Mouse (Mus musculus): ENCODE measurements at regions not wholly inside any gene's neighbourhood (a gene's known extent, or its start where the extent isn't known, plus 50 kb on each side); places are given as distances from the start of the nearest gene placed in this dataset.

- no peaks in the 10 kb centered on the region for H3K36me3 ChIP-seq (ENCODE audit: control insufficient read depth, insufficient read depth, low read length)
- ATAC-seq (ENCODE audit: low read depth), result no peak
- WGBS, result 66% methylated on average over 2 of the region's 2 CpGs
Measured at GRCm38 (mm10) chr7:136132976-136133375, 416.8 kb upstream of the Mki67 start.

GRCm38 (mm10) chr7:136136666-136137065 is 420.5 kb upstream of the Mki67 start:
- no peak overlapping the region for H3K27ac ChIP-seq (ENCODE audit: low read length)
- ATAC-seq (ENCODE audit: low read depth), result no peak
- no peak overlapping the region for H3K4me2 ChIP-seq (ENCODE audit: low read depth, low read length)
- no peak overlapping the region for H3K4me3 ChIP-seq (ENCODE audit: low read length)
- no peaks in the 10 kb centered on the region for H3K9me3 ChIP-seq (ENCODE audit: control insufficient read depth, low read length)
- 64% methylated on average over 1 of the region's 1 CpGs for WGBS
- no peaks in the 10 kb centered on the region for H3K27me3 ChIP-seq (ENCODE audit: control insufficient read depth, insufficient read depth, low read depth, low read length)
- no peaks in the 10 kb centered on the region for H3K4me1 ChIP-seq (replicated peaks; ENCODE audit: control insufficient read depth, insufficient read depth, low read length)
- H3K9ac ChIP-seq (ENCODE audit: low read length), result no peak overlapping the region
- no peaks in the 10 kb centered on the region for H3K36me3 ChIP-seq (ENCODE audit: control insufficient read depth, insufficient read depth, low read length)

More at GRCm38 (mm10) chr7:136132976-136133375, 416.8 kb upstream of the Mki67 start:
- H3K27ac ChIP-seq (ENCODE audit: low read length), result no peak overlapping the region
- H3K9ac ChIP-seq (ENCODE audit: low read length), result no peak overlapping the region
- H3K4me3 ChIP-seq (ENCODE audit: low read length), result no peak overlapping the region
- no peaks in the 10 kb centered on the region for H3K27me3 ChIP-seq (ENCODE audit: control insufficient read depth, insufficient read depth, low read depth, low read length)
- no peaks in the 10 kb centered on the region for H3K9me3 ChIP-seq (ENCODE audit: control insufficient read depth, low read length)
- no peak overlapping the region for H3K4me2 ChIP-seq (ENCODE audit: low read depth, low read length)
- no peaks in the 10 kb centered on the region for H3K4me1 ChIP-seq (replicated peaks; ENCODE audit: control insufficient read depth, insufficient read depth, low read length)

- H3K4me3 ChIP-seq (ENCODE audit: low read length), result no peak overlapping the region
- no peaks in the 10 kb centered on the region for H3K36me3 ChIP-seq (ENCODE audit: control insufficient read depth, insufficient read depth, low read length)
- ATAC-seq (ENCODE audit: low read depth), result no peak
- no peaks in the 10 kb centered on the region for H3K27me3 ChIP-seq (ENCODE audit: control insufficient read depth, insufficient read depth, low read depth, low read length)
- H3K9ac ChIP-seq (ENCODE audit: low read length), result no peak overlapping the region
- whole genome bisulfite sequencing, result 89% methylated on average over 2 of the region's 2 CpGs
- no peaks in the 10 kb centered on the region for H3K9me3 ChIP-seq (ENCODE audit: control insufficient read depth, low read length)
- H3K27ac ChIP-seq (ENCODE audit: low read length), result no peak overlapping the region
- no peaks in the 10 kb centered on the region for H3K4me1 ChIP-seq (replicated peaks; ENCODE audit: control insufficient read depth, insufficient read depth, low read length)
- no peak overlapping the region for H3K4me2 ChIP-seq (ENCODE audit: low read depth, low read length)
Measured at GRCm38 (mm10) chr7:136137341-136137740, 421.2 kb upstream of the Mki67 start.

DNA sequence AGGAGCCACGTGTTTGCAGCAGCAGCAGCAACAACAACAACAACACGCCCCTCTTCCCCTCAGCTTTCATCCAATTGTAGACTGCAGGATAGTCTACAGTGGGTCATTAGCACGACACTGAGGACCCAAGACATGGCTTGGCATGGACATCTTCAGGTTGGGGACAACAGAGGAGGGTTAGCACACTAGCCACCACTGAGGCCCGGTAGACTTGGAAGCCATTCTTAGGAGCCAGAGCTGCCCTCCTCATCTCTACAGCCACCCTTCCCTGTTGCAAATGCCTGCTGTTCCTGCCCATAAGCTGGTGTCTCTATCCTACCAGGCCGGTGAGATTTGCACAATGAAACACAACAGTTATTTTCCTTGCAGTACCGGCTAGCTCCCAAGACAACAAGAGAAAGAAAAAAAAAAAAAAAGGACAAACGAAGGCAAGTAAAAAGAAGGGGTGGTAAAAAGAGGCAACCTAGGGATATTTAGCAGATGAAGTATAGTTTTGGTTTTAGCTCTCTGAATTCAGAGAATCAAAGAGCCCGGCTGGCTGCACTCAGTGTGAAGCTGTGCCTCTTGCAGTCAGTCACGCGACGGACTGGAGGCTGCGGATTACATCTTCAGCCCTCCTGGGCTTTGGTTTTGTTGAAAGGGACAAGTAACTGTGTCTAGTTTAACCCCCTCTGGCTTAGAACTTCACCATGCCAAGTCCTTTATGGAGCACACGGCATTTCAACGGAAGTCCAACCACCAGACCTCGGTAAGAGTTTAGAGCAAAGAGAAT is 421.9 kb upstream of the Mki67 start:
- Histone ChIP-seq H3K36me3 (ENCODE audit: control insufficient read depth, insufficient read depth, low read length) (no peaks in the 10 kb centered on the region), H3K9me3 (ENCODE audit: control insufficient read depth, low read length) (no peaks in the 10 kb centered on the region), H3K27me3 (ENCODE audit: control insufficient read depth, insufficient read depth, low read depth, low read length) (no peaks in the 10 kb centered on the region), H3K4me1 (replicated peaks; ENCODE audit: control insufficient read depth, insufficient read depth, low read length) (no peaks in the 10 kb centered on the region), H3K4me2 (ENCODE audit: low read depth, low read length) (no peak overlapping the region), H3K4me3 (ENCODE audit: low read length) (no peak overlapping the region), H3K9ac (ENCODE audit: low read length) (no peak overlapping the region), H3K27ac (ENCODE audit: low read length) (no peak overlapping the region)
- WGBS, result 77% methylated on average over 15 of the region's 15 CpGs
- ATAC-seq (ENCODE audit: low read depth), result no peak

DNA sequence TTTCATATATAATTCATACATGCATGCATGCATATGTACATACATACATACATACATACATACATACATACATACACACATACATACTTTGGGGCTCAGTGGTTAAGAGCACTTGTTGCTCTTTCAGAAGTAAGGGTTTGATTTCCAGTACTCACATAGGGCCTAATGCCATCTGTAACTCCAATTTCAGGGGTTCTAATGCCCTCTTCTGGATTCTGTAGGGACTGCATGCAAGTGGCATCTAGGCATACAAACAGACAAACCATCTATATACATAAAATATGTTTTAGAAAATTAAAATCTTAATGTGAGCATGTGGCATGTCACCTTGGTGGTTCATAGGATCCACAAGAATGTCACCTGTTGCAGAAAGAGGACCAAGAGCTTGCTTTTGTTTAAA is 426.7 kb upstream of the Mki67 start:
- H3K9me3 ChIP-seq (ENCODE audit: control insufficient read depth, low read length), result no peaks in the 10 kb centered on the region
- no peak overlapping the region for H3K4me3 ChIP-seq (ENCODE audit: low read length)
- no peaks in the 10 kb centered on the region for H3K27me3 ChIP-seq (ENCODE audit: control insufficient read depth, insufficient read depth, low read depth, low read length)
- H3K4me2 ChIP-seq (ENCODE audit: low read depth, low read length), result no peak overlapping the region
- H3K36me3 ChIP-seq (ENCODE audit: control insufficient read depth, insufficient read depth, low read length), result no peaks in the 10 kb centered on the region
- ATAC-seq (ENCODE audit: low read depth), result no peak
- no peaks in the 10 kb centered on the region for H3K4me1 ChIP-seq (replicated peaks; ENCODE audit: control insufficient read depth, insufficient read depth, low read length)
- no peak overlapping the region for H3K9ac ChIP-seq (ENCODE audit: low read length)
- H3K27ac ChIP-seq (ENCODE audit: low read length), result no peak overlapping the region

DNA sequence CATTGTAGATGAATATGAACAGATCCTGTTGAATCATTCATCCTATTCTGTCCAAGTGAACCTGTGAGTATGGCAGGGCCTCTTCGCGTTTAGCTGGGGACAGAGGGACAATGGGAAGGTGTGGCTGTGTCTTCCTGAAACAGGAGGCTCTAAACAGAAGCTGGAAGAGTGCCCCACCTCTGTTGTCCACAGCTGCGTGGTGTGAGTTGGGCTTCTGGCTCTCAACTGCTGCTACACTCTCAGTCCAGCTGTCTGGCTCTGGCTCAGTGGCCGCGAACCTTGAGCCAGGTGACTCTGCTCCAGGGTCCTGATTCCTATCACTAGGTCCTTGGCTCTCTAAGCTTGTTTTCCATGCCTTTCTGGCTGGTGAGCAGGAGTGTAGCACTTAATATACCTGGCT is 434.0 kb upstream of the Mki67 start:
- 59% methylated on average over 5 of the region's 5 CpGs for WGBS
- no peak for ATAC-seq (ENCODE audit: low read depth)

DNA sequence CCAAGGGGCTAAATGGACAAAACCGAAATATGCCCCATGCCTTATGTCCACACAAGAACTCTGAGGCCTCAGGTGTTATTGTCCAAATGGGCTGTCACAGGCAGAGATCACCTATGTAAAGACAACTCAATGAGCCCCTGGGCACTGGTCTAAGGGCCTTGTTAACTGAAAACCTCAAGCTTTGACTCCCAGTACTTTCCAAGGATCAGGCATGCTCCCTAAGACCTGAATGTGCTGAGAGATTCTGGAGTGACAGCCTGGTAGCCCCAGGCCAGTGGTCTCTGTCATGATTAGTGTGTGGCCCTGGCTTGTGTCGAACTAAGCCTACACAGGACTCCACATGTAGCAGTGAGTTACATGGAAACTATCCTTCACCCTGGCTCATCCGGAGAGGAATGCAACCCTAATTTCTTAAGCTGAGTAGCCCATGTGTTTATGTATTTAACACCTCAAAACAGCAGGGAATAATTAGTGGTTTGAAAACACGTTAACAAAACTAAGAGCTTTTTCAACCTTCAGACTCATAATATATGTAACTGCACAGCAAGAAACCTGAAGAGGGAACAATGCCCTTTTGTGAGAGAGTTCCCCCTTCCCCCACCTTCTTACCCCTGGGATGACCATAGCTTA is 435.3 kb upstream of the Mki67 start:
- Histone ChIP-seq H3K4me1 (replicated peaks; ENCODE audit: control insufficient read depth, insufficient read depth, low read length) (no peaks in the 10 kb centered on the region), H3K4me3 (ENCODE audit: low read length) (no peak overlapping the region), H3K4me2 (ENCODE audit: low read depth, low read length) (no peak overlapping the region), H3K9me3 (ENCODE audit: control insufficient read depth, low read length) (no peaks in the 10 kb centered on the region), H3K27ac (ENCODE audit: low read length) (no peak overlapping the region), H3K27me3 (ENCODE audit: control insufficient read depth, insufficient read depth, low read depth, low read length) (no peaks in the 10 kb centered on the region), H3K36me3 (ENCODE audit: control insufficient read depth, insufficient read depth, low read length) (no peaks in the 10 kb centered on the region), H3K9ac (ENCODE audit: low read length) (no peak overlapping the region)
- WGBS, result 67% methylated on average over 4 of the region's 4 CpGs
- ATAC-seq (ENCODE audit: low read depth), result no peak

More for the DNA sequence above, 434.0 kb upstream of the Mki67 start:
- H3K4me3 ChIP-seq (ENCODE audit: low read length), result no peak overlapping the region
- H3K9me3 ChIP-seq (ENCODE audit: control insufficient read depth, low read length), result no peaks in the 10 kb centered on the region
- no peaks in the 10 kb centered on the region for H3K36me3 ChIP-seq (ENCODE audit: control insufficient read depth, insufficient read depth, low read length)
- no peak overlapping the region for H3K9ac ChIP-seq (ENCODE audit: low read length)
- H3K27ac ChIP-seq (ENCODE audit: low read length), result no peak overlapping the region
- no peaks in the 10 kb centered on the region for H3K27me3 ChIP-seq (ENCODE audit: control insufficient read depth, insufficient read depth, low read depth, low read length)
- no peak overlapping the region for H3K4me2 ChIP-seq (ENCODE audit: low read depth, low read length)
- no peaks in the 10 kb centered on the region for H3K4me1 ChIP-seq (replicated peaks; ENCODE audit: control insufficient read depth, insufficient read depth, low read length)

- Histone ChIP-seq H3K36me3 (ENCODE audit: control insufficient read depth, insufficient read depth, low read length) (no peaks in the 10 kb centered on the region), H3K9ac (ENCODE audit: low read length) (no peak overlapping the region), H3K4me2 (ENCODE audit: low read depth, low read length) (no peak overlapping the region), H3K4me1 (replicated peaks; ENCODE audit: control insufficient read depth, insufficient read depth, low read length) (no peaks in the 10 kb centered on the region), H3K27me3 (ENCODE audit: control insufficient read depth, insufficient read depth, low read depth, low read length) (no peaks in the 10 kb centered on the region), H3K9me3 (ENCODE audit: control insufficient read depth, low read length) (no peaks in the 10 kb centered on the region), H3K4me3 (ENCODE audit: low read length) (no peak overlapping the region), H3K27ac (ENCODE audit: low read length) (no peak overlapping the region)
- WGBS, result 34% methylated on average over 5 of the region's 5 CpGs
- ATAC-seq (ENCODE audit: low read depth), result no peak
Measured at GRCm38 (mm10) chr7:136152470-136152869, 436.3 kb upstream of the Mki67 start.

GRCm38 (mm10) chr7:136153621-136154020 is 437.5 kb upstream of the Mki67 start:
- H3K4me1 ChIP-seq (replicated peaks; ENCODE audit: control insufficient read depth, insufficient read depth, low read length), result no peaks in the 10 kb centered on the region
- 61% methylated on average over 3 of the region's 3 CpGs for WGBS
- no peak overlapping the region for H3K4me2 ChIP-seq (ENCODE audit: low read depth, low read length)
- ATAC-seq (ENCODE audit: low read depth), result no peak
- no peaks in the 10 kb centered on the region for H3K36me3 ChIP-seq (ENCODE audit: control insufficient read depth, insufficient read depth, low read length)
- H3K4me3 ChIP-seq (ENCODE audit: low read length), result no peak overlapping the region
- no peaks in the 10 kb centered on the region for H3K27me3 ChIP-seq (ENCODE audit: control insufficient read depth, insufficient read depth, low read depth, low read length)
- H3K27ac ChIP-seq (ENCODE audit: low read length), result no peak overlapping the region
- H3K9me3 ChIP-seq (ENCODE audit: control insufficient read depth, low read length), result no peaks in the 10 kb centered on the region
- H3K9ac ChIP-seq (ENCODE audit: low read length), result no peak overlapping the region
